Mouse (Mus musculus): ENCODE data around the gene Proca1. TPM values are rescaled to one million over a fixed set of nuclear protein-coding genes. Genes with fewer than 3 reads are reported as not detected.

Proca1 gene
- polyA plus RNA-seq, 1 experiment, result not detected

DNA sequence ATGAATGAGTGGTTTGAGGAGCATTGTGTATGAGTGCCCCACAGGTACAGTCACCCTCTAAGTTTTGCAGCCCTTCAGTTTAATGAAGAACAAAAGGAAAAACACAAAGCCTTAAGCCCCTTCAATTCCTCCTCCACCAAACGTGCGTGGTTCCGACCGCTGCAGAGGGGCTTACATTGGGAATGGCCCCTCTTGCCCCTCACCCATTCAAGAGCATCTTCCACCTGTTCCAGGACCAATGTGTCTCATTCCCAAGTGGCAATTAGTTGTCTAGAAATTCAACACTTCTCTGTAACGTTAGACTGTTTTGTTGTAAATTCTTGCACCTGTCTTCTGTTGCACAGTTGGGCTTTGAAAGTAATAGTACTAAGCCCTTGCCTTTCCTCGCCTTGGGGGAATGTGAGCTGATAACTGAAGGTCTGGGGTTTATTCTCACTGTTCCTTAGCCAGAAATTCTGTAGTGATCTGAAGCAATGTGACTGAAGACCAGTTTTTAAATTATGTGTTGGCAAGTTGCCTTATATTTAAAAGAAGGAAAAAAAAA lies 37.0 kb upstream of the Proca1 start:
- Histone ChIP-seq H3K4me3 (replicated peaks) (no peak overlapping the region), H3K4me1 (ENCODE audit: control insufficient read depth) (peaks cover 32% of the 10 kb centered on the region), H3K27me3 (ENCODE audit: control insufficient read depth) (no peaks in the 10 kb centered on the region), H3K9me3 (ENCODE audit: control insufficient read depth, low read length) (no peaks in the 10 kb centered on the region), H3K36me3 (ENCODE audit: control insufficient read depth) (peaks cover 90% of the 10 kb centered on the region)
- TF ChIP-seq TAL1 (IDR thresholded peaks at IDR 0.05; ENCODE audit: low read length) (no peak), GATA1 (IDR thresholded peaks at IDR 0.05; ENCODE audit: low read length) (no peak)

DNA sequence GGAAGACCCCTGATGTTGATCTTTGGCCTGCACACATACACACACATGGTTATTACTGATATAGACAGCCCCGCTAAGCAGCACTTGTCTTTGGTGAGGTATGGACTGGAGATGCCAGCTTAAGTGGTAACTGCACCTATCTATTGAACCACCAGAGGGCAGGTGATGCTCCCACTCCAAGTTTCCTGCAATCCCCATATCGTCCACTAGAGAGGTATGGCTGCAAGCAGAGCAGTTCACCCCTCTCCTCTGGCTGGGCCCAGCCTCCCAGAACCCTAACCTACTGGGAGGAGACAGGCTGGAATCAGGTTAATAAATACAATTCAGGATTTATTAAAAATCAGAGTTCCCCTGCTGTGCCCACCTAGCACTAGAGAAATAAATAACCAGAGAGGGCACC lies 34.1 kb upstream of the Proca1 start:
- Histone ChIP-seq H3K4me3 (replicated peaks) (no peak overlapping the region), H3K9me3 (ENCODE audit: control insufficient read depth, low read length) (no peaks in the 10 kb centered on the region), H3K36me3 (ENCODE audit: control insufficient read depth) (peaks cover 97% of the 10 kb centered on the region), H3K27me3 (ENCODE audit: control insufficient read depth) (no peaks in the 10 kb centered on the region), H3K4me1 (ENCODE audit: control insufficient read depth) (peaks cover 60% of the 10 kb centered on the region)
- TF ChIP-seq TAL1 (IDR thresholded peaks at IDR 0.05; ENCODE audit: low read length), result no peak
- TF ChIP-seq GATA1 (IDR thresholded peaks at IDR 0.05; ENCODE audit: low read length), result no peak

DNA sequence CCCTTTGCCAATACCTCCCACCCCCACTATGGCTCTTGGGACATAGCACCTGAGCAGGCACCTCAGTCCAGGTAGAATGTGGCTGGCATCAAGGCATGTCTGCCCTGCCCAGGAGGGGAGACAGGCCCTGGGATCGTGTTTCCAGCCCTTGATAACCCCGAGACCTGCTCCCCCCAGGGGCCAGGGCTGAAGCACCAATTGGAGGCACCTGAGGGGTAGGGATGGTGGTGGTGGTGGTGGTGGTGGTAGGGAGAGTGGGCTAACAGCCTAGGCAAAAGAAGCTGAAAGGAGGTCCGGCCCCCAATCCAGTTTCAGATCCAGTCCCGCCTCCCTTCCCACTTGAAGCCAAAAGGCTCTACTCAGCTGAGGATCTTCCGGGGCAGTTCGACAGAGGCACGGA lies 33.6 kb upstream of the Proca1 start:
- Histone ChIP-seq H3K4me1 (ENCODE audit: control insufficient read depth) (peaks cover 65% of the 10 kb centered on the region), H3K9me3 (ENCODE audit: control insufficient read depth, low read length) (no peaks in the 10 kb centered on the region), H3K27me3 (ENCODE audit: control insufficient read depth) (no peaks in the 10 kb centered on the region), H3K4me3 (replicated peaks) (no peak overlapping the region), H3K36me3 (ENCODE audit: control insufficient read depth) (peaks cover 92% of the 10 kb centered on the region)
- TF ChIP-seq TAL1 (IDR thresholded peaks at IDR 0.05; ENCODE audit: low read length) (no peak), GATA1 (IDR thresholded peaks at IDR 0.05; ENCODE audit: low read length) (no peak)

DNA sequence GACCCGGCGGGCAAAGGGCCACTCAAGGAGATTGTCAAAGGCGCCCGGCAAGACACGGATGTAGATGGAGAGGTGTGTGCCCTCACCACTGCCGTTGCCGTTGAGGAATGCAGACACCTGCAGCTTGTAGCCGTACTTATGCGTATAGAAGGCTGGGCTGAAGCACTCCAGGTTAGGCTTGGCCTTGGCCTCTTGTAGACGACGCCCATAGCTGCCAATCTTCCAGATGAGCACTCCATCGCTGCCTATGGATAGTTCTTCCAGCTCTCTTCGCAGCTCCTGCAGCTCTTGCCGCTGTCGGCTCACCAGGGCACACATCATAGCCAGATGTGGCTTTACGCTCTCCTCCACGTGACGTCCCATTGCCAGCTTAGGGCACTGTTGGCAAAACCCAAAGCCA lies 33.0 kb upstream of the Proca1 start:
- peaks cover 86% of the 10 kb centered on the region for H3K36me3 ChIP-seq (ENCODE audit: control insufficient read depth)
- peaks cover 71% of the 10 kb centered on the region for H3K4me1 ChIP-seq (ENCODE audit: control insufficient read depth)
- no peak overlapping the region for H3K4me3 ChIP-seq (replicated peaks)
- H3K9me3 ChIP-seq (ENCODE audit: control insufficient read depth, low read length), result no peaks in the 10 kb centered on the region
- H3K27me3 ChIP-seq (ENCODE audit: control insufficient read depth), result no peaks in the 10 kb centered on the region
- no peak for TF ChIP-seq GATA1 (IDR thresholded peaks at IDR 0.05; ENCODE audit: low read length)
- TF ChIP-seq TAL1 (IDR thresholded peaks at IDR 0.05; ENCODE audit: low read length), result no peak

DNA sequence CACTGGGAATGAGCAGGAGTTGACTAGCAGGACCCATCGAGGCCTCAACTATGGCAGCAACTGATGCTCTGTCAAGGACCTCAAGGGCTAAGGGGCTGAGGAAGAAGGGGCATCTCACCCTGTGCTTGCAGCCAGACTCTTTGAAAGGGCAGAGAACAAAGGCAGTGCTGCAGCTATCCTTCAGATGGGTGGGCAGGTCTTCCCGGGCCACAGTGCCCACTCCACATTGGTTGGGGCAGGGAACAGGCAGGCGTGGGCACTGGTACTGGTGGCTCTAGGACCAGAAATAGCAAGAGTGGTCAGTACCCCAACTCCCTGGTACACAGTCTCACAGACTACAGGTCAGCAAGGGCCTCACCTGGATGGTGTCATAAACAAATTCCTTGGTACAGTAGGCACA lies 32.5 kb upstream of the Proca1 start:
- Histone ChIP-seq H3K4me1 (ENCODE audit: control insufficient read depth) (peaks cover 75% of the 10 kb centered on the region), H3K36me3 (ENCODE audit: control insufficient read depth) (peaks cover 82% of the 10 kb centered on the region), H3K27me3 (ENCODE audit: control insufficient read depth) (no peaks in the 10 kb centered on the region), H3K4me3 (replicated peaks) (no peak overlapping the region), H3K9me3 (ENCODE audit: control insufficient read depth, low read length) (no peaks in the 10 kb centered on the region)
- TF ChIP-seq GATA1 (IDR thresholded peaks at IDR 0.05; ENCODE audit: low read length) (no peak), TAL1 (IDR thresholded peaks at IDR 0.05; ENCODE audit: low read length) (no peak)

DNA sequence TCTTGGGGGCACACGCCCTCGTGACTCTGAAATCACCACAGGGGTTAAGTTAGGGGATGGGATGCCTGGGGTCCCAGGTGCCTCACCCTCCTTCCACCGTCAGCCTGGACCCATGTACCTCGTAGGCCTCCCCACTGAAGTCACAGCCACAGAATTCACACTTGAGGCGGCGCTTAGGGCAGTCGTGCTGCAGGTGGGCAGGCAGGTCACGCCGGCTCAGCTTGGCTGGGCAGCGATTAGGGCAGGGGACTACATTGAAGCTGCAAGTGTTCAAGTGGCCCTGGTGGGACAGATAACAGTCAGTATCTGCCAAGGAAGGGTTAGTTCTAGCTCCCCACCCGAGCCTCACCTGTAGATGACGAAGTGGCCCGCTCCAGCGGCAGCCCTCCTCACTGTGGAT lies 32.0 kb upstream of the Proca1 start:
- Histone ChIP-seq H3K27me3 (ENCODE audit: control insufficient read depth) (no peaks in the 10 kb centered on the region), H3K9me3 (ENCODE audit: control insufficient read depth, low read length) (no peaks in the 10 kb centered on the region), H3K4me3 (replicated peaks) (no peak overlapping the region), H3K4me1 (ENCODE audit: control insufficient read depth) (peaks cover 80% of the 10 kb centered on the region), H3K36me3 (ENCODE audit: control insufficient read depth) (peaks cover 79% of the 10 kb centered on the region)
- TF ChIP-seq TAL1 (IDR thresholded peaks at IDR 0.05; ENCODE audit: low read length) (no peak), GATA1 (IDR thresholded peaks at IDR 0.05; ENCODE audit: low read length) (no peak)

DNA sequence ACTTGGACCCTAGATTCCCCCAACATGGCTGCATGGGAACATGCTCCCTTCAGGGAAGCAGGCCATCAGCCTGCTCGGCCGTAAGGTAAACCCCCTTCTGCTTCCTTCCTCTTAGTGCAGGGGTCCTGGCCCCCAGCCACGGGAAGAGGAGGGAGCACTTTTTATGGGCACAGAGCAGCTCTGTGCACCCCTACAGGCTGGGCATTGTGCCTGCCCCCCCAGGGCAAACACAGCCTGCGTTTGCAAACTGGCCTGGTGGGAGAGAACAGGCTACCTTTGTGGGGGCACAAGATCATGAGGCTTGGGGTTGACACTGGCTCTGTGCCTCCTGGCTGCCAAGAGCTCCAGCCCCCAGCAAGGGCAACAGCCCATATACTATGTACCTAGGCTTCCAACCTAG lies 31.2 kb upstream of the Proca1 start:
- H3K27me3 ChIP-seq (ENCODE audit: control insufficient read depth), result no peaks in the 10 kb centered on the region
- TF ChIP-seq TAL1 (IDR thresholded peaks at IDR 0.05; ENCODE audit: low read length), result no peak
- no peak for TF ChIP-seq GATA1 (IDR thresholded peaks at IDR 0.05; ENCODE audit: low read length)
- no peaks in the 10 kb centered on the region for H3K9me3 ChIP-seq (ENCODE audit: control insufficient read depth, low read length)
- peak overlapping the region; percentile 90 for H3K4me3 ChIP-seq (replicated peaks)
- H3K4me1 ChIP-seq (ENCODE audit: control insufficient read depth), result peaks cover 88% of the 10 kb centered on the region
- peaks cover 78% of the 10 kb centered on the region for H3K36me3 ChIP-seq (ENCODE audit: control insufficient read depth)

DNA sequence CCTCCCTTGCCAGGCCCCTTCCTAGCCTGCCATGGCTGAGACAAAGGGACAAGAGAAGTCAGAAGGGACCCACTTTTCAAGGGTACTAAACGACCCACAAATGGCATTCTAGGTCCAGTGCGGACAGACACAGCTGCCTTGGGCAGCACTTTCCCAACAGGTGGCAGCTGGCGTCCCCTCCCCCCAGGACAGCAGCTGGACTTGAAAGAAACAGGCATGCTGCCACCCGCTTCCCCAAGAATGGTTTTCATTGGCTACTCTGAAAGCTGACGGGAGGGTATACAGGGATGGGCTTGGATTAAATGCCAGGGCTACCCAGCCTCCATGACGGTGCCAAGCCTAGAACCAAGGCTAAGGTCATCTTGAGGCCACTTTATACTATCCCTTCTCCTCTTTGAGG lies 30.7 kb upstream of the Proca1 start:
- TF ChIP-seq GATA1 (IDR thresholded peaks at IDR 0.05; ENCODE audit: low read length), result no peak
- no peak for TF ChIP-seq TAL1 (IDR thresholded peaks at IDR 0.05; ENCODE audit: low read length)
- Histone ChIP-seq H3K9me3 (ENCODE audit: control insufficient read depth, low read length) (no peaks in the 10 kb centered on the region), H3K36me3 (ENCODE audit: control insufficient read depth) (peaks cover 78% of the 10 kb centered on the region)

DNA sequence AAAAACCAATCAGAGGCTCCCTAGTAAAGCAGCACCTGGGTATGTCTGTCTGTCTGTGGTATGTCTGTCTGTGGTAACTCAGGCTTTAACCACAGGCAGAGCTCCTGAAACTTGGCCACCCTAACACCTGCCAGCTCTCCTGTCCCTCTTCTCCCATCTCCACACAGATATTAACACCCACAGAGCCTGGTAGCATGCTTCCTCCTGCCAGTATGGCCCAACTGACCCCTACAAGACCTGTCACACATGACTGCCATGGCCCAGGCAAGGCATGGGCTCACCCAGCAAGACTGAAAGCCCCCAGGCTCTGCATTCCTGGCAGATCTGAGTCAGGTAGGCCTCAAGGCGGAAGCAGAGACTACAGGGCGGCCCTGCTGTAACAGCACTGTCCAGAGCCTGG lies 30.1 kb upstream of the Proca1 start:
- peaks cover 92% of the 10 kb centered on the region for H3K4me1 ChIP-seq (ENCODE audit: control insufficient read depth)
- no peaks in the 10 kb centered on the region for H3K9me3 ChIP-seq (ENCODE audit: control insufficient read depth, low read length)
- H3K36me3 ChIP-seq (ENCODE audit: control insufficient read depth), result peaks cover 78% of the 10 kb centered on the region
- no peaks in the 10 kb centered on the region for H3K27me3 ChIP-seq (ENCODE audit: control insufficient read depth)
- TF ChIP-seq GATA1 (IDR thresholded peaks at IDR 0.05; ENCODE audit: low read length), result no peak
- TF ChIP-seq TAL1 (IDR thresholded peaks at IDR 0.05; ENCODE audit: low read length), result no peak
- peak overlapping the region; percentile 90 for H3K4me3 ChIP-seq (replicated peaks)

More for the DNA sequence above, 30.7 kb upstream of the Proca1 start:
- Histone ChIP-seq H3K4me1 (ENCODE audit: control insufficient read depth) (peaks cover 92% of the 10 kb centered on the region), H3K4me3 (replicated peaks) (peak overlapping the region; percentile 90), H3K27me3 (ENCODE audit: control insufficient read depth) (no peaks in the 10 kb centered on the region)

Measured in erythroblast, embryonic 14.5 days (primary cell).